Mouse (Mus musculus) bone marrow macrophage, adult 2 months (primary cell): Measurements from ENCODE around the gene Zbtb22. TPM values are rescaled to one million over a fixed set of nuclear protein-coding genes. Genes with fewer than 3 reads are reported as not detected.
"Not testable (repeated sequence)": the region's sequence is repeated elsewhere in the genome, so short reads cannot be mapped to it uniquely, and the experiment has no call there.

ENCODE experiments used
- H3K27ac ChIP-seq: 2 replicates; pipeline ENCODE4 v1.5.1; 2012; ENCODE audit warnings: low read depth, low read length; ENCODE audit not compliant: insufficient read depth
- H3K4me1 ChIP-seq: 2 replicates; pipeline ENCODE4 v1.6.1; 2012; ENCODE audit warnings: low read length; ENCODE audit not compliant: control insufficient read depth, insufficient read depth
- H3K4me3 ChIP-seq: 2 replicates; pipeline ENCODE4 v1.5.1; 2012; ENCODE audit warnings: mild to moderate bottlenecking, low read length, moderate library complexity; ENCODE audit not compliant: insufficient read depth
- CTCF ChIP-seq: IDR thresholded peaks from 2 replicates; pipeline ENCODE4 v1.5.1; 2012; ENCODE audit warnings: low read depth, mild to moderate bottlenecking, low read length, moderate library complexity
- POLR2A ChIP-seq: IDR thresholded peaks from 2 replicates; pipeline ENCODE4 v1.6.1; 2012; ENCODE audit warnings: mild to moderate bottlenecking, low read depth, low read length, borderline replicate concordance
- polyA plus RNA-seq: library from polyadenylated mRNA; stranded (reverse); fragments of >200 nt; gene quantifications from 2 replicates; pipeline ENCODE4 v1.2.4, GENCODE M21; 2012; ENCODE audit not compliant: missing spikeins, insufficient read depth, insufficient read length

The Zbtb22 gene
- polyA plus RNA-seq: 21.8 and 24.0 TPM in 2 replicates

DNA sequence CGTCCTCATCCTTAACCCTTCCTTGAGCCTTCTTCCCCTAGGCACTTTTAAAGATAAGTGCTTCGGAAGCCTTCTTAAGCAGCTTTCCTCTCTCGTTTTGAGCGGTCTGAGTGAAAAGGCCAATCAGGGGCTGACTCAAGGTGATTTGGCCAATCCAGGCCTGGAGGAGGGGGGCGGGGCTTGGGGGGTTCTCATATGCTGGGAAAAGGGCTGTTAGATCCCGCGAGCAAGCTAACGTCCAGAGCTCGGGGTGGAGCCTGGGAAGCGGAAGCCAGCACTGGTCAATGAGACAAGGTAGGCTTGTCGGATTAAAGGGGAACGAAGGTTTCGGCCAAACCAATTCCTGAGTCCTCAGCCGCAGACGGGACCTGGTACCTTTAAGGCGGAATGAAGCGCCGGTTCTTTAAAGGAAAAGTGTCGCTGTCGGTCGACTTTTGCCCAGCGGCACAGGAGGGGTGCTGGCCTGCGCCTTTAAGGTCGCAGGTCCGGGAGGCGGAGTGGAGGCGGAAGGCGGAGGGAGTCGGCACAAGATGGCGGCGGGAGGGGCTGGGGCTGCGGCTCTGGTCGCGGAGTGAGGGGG lies at the start of gene Zbtb22, which contains the start of gene Tapbp:
Zbtb22 (plus strand) TSS at position 234 of the 580 bp plus-strand sequence.
Tapbp (plus strand) TSS at position 229 of the 580 bp plus-strand sequence.
- Histone ChIP-seq H3K27ac (peak within 1 kb of the TSS; percentile 28), H3K4me3 (peak within 1 kb of the TSS; percentile 75), H3K4me1 (peaks cover 7% of the 10 kb centered on the region)
- TF ChIP-seq CTCF: no peak
- TF ChIP-seq POLR2A: no peak

DNA sequence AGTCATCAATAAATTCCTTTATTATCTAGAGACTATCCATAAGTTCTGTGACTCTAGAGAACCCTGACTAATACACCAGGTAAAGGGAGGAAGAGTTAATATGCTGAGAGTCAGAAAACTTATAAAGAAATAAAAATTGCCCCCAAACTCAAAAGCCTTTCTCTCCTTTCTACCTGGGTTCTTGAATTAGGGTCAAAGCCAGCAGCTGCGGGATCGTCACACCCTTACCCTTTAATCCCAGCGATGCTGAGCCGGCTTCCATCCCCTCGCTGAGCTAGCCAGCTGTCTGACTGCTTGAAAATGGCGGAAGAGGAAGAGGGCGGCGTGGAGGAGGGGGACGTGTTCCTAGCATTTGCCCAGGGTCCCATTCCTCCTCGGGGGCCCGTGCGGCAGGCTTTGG lies 42.2 kb upstream of the Zbtb22 start, which contains the start of gene Gm7029:
Gm7029 (plus strand) TSS at position 301 of the 400 bp plus-strand sequence.
- not testable (repeated sequence) for H3K27ac ChIP-seq, H3K4me1 ChIP-seq, H3K4me3 ChIP-seq

DNA sequence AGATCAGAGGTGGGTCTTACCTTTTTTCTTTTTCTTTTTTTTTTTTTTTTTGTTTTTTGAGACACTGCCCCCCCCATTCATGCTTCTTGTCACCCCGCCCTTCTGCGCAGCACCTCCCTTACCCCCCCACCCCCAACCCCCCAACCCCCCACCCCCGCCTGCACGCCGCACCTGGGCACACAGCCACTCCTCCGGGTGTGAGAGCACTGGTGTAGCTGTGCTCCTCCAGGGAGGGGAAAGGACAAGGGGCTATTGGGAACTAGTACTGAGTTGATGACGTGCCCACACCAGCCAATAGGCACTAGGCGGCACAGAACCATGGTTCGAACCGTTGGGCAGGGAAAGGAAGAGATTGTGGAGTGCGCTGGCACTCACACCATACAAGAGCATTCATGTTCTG lies 41.3 kb upstream of the Zbtb22 start:
- no peak overlapping the region for H3K27ac ChIP-seq
- no peak overlapping the region for H3K4me3 ChIP-seq
- TF ChIP-seq POLR2A (no peak), CTCF (no peak)
- H3K4me1 ChIP-seq: no peaks in the 10 kb centered on the region

DNA sequence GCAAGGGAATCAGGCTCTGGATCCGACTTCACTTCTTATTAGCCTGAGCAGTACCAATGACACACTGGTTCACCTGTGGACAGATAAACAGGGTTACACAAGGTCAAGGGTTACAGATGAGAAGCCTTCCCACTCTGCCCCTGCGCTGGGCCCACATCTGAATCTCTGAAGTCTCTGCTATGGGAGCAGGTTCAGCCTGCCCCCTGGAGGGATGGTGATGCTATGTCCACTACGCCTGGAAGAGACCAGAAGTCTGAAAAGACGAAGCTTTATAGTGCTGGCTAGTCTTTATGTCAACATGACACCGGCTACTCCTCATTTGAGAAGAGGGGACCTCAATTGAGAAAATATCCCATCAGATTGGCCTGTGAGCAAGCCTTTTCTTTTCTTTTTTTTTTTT lies 39.9 kb upstream of the Zbtb22 start:
- not testable (repeated sequence) for H3K27ac ChIP-seq, H3K4me1 ChIP-seq, H3K4me3 ChIP-seq

DNA sequence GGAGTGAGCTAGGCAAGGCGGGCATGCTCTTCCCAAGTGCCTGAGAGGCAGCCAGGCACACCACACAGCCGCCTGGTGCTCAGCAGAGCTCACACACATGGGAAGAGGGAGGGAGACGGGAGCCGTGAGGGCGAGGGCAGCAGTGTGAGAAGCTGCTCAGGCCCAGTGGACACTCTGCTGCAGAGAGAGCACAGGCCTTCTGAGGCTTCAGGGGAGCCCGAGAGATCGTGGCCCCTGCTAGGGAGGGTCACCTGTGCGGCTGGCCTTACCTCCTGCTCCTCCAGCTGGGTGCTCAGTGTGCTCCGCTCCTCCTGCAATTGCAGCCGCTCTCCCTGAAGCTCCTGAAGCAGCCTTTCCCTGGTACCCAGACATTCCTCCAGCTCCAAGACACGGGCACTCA lies 31.4 kb upstream of the Zbtb22 start:
- H3K4me1 ChIP-seq: peaks cover 11% of the 10 kb centered on the region
- not testable (repeated sequence) for H3K4me3 ChIP-seq, H3K27ac ChIP-seq

DNA sequence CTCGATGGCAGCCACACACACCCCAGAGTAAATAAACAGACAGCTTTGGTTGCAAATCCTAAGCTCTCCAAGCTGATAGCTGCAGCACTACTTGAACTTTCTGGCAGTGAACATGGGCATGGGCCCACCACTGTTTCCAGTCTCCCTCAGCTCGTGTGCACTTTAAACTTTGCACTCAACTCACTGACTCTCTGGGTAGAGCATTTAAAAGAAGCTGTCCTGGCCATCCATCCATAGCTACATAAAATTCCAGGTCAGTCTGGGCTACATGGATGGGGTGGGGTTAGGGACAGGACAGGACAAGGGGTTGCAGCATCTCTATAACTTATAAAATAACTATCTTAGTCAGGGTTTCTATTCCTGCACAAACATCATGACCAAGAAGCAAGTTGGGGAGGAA lies 27.9 kb upstream of the Zbtb22 start:
- peaks cover 11% of the 10 kb centered on the region for H3K4me1 ChIP-seq
- H3K4me3 ChIP-seq, H3K27ac ChIP-seq: not testable (repeated sequence)

DNA sequence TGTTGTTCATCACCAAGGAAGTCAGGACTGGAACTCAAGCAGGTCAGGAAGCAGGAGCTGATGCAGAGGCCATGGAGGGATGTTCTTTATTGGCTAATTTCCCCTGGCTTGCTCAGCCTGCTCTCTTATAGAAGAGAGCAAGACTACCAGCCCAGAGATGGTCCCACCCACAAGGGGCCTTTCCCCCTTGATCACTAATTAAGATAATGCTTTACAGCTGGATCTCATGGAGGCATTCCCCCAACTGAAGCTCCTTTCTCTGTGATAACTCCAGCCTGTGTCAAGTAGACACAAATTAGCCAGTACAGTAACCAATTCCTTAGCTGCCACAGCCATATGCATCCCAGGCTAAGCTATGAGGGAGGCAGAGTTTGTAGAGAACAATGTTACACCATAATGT lies 27.5 kb upstream of the Zbtb22 start:
- peaks cover 11% of the 10 kb centered on the region for H3K4me1 ChIP-seq
- H3K4me3 ChIP-seq, H3K27ac ChIP-seq: not testable (repeated sequence)

DNA sequence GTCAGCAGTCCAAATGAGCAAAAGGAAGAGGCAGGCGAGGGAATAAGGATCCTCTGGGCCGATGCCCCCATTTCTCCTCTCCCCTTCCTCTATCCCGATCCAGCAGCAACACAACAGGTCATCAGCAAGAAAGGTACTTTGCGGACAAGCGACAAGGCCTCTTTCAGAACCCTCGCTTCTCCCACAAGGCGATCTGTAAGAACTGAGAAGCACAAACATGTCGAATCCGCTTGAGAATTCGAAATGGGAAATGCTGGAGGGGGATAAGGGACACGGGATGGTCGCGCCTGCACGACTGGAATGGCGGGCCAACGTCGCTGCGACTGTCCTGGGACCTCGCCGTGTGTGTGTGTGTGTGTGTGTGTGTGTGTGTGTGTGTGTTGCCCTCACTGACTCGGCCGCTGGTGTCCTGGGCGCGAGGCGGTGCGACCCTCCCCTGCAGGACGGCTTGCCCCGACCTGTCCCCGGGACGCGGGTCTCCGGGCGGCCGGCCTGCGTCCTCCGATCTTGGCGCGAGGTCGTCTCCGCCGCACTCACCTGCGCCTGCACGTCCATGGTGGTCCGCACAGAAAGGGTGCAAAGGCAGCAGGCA lies 25.7 kb upstream of the Zbtb22 start:
- Histone ChIP-seq H3K4me3 (peak overlapping the region; percentile 74), H3K27ac (peak overlapping the region; percentile 52), H3K4me1 (peaks cover 11% of the 10 kb centered on the region)

DNA sequence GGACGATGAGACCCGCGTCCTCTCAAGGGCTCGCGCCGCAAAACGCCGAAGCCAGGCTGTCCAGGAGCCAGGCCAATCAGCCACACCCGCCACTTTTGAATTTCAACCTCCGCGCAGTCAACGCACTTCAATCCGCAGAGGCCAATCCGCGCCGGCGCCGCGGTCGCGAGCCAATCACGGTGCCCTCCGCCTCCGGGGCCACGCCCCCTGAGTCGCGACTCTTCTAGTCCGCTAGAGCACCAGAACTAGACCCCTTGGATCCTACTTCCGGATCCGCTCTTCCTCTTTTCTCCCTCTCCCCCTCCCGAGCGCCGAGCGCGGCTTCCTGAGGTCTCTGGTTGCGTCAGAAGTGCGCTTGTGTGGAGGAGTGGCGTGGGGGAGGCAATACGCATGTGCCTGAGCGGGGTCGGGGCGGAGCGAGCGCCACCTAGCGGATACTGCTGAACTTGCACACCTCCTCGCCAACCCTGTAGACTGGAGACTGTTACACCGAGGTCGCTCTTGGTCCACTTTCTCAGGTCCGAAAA lies 25.1 kb upstream of the Zbtb22 start, which contains the start of gene Kifc1:
Kifc1 (minus strand) TSS at position 129 of the 527 bp plus-strand sequence.
- TF ChIP-seq POLR2A (no peak), CTCF (peak; percentile 55)
- peak within 1 kb of the TSS; percentile 52 for H3K27ac ChIP-seq
- H3K4me1 ChIP-seq: peaks cover 11% of the 10 kb centered on the region
- peak within 1 kb of the TSS; percentile 74 for H3K4me3 ChIP-seq

DNA sequence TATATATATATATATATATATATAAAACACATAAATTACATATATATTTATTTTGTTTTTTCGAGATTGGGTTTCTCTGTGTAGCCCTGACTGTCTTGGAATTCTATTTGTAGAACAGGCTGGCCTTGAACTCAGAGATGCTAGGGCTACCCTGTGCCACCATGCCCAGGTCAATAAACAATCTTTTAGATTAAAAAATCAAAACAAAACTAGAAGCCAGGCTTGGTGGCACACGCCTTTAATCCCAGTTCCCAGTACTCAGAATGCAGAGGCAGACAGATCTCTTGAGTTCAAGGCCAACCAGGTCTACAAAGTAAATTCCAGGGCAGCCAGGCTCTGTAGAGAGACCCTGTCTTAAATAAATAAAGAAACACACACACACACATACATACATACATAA lies 24.3 kb upstream of the Zbtb22 start:
- no peak overlapping the region for H3K4me3 ChIP-seq
- H3K4me1 ChIP-seq: peaks cover 11% of the 10 kb centered on the region
- no peak overlapping the region for H3K27ac ChIP-seq
- TF ChIP-seq POLR2A (no peak), CTCF (no peak)

DNA sequence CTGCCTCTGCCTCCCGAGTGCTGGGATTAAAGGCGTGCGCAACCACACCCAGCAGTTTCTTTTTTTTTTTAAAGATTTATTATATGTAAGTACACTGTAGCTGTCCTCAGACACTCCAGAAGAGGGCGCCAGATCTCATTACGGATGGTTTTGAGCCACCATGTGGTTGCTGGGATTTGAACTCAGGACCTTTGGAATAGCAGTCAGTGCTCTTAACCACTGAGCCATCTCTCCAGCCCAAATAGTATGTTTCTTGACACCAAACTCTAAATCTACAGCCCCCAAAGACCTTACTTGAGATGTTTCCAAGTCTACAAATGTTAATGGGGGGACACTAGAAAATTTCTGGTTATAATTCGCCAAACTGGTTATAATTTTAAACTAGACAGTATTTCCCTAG lies 23.8 kb upstream of the Zbtb22 start:
- peaks cover 11% of the 10 kb centered on the region for H3K4me1 ChIP-seq
- not testable (repeated sequence) for H3K27ac ChIP-seq, H3K4me3 ChIP-seq
